Mouse (Mus musculus) heart, embryonic 14.5 days (tissue): ENCODE measurements at regions not wholly inside any gene's neighbourhood (a gene's known extent, or its start where the extent isn't known, plus 50 kb on each side); places are given as distances from the start of the nearest gene placed in this dataset.

Source experiments
- ATAC-seq: fragments of 200-750 bp; cut with Nextera tagmentation; 2 replicates; pipeline ENCODE4 v1.8.0; 2017; ENCODE audit warnings: low read depth, moderate TSS enrichment; ENCODE audit not compliant: insufficient number of reproducible peaks, insufficient read depth, low FRiP score
- H3K27ac ChIP-seq, 2 experiments: fragments of 200-500 bp in 1 of 2; fragments of 300-500 bp in 1 of 2; sonication (generic) in 1 of 2; replicated peaks in 1 of 2; 2 replicates each; pipeline ENCODE4 v1.5.1; 2012 to 2014; ENCODE audit warnings: low read depth in 2 of 2, low read length in 2 of 2, control low read depth in 1 of 2, mild to moderate bottlenecking in 1 of 2, mixed read lengths in 1 of 2; ENCODE audit not compliant: control insufficient read depth in 1 of 2, insufficient read depth in 1 of 2
- H3K27me3 ChIP-seq: fragments of 300-500 bp; sonication (generic); 2 replicates; pipeline ENCODE4 v1.6.1; 2014; ENCODE audit warnings: mild to moderate bottlenecking, low read length, control low read depth; ENCODE audit not compliant: control insufficient read depth, insufficient read depth
- H3K36me3 ChIP-seq: fragments of 300-500 bp; sonication (generic); 2 replicates; pipeline ENCODE4 v1.6.1; 2014; ENCODE audit warnings: mild to moderate bottlenecking, control low read depth, low read length, mixed read lengths; ENCODE audit not compliant: control insufficient read depth, insufficient read depth
- H3K4me1 ChIP-seq, 2 experiments: fragments of 200-500 bp in 1 of 2; fragments of 300-500 bp in 1 of 2; sonication (generic) in 1 of 2; 2 replicates each; pipeline ENCODE4 v1.6.1; 2012 to 2014; ENCODE audit warnings: low read length in 2 of 2, control low read depth in 1 of 2, mixed read lengths in 1 of 2; ENCODE audit not compliant: control insufficient read depth in 2 of 2, insufficient read depth in 2 of 2
- H3K4me2 ChIP-seq: fragments of 300-500 bp; sonication (generic); 2 replicates; pipeline ENCODE4 v1.6.1; 2014; ENCODE audit warnings: mild to moderate bottlenecking, low read length
- H3K4me3 ChIP-seq, 2 experiments: fragments of 200-500 bp in 1 of 2; fragments of 300-500 bp in 1 of 2; sonication (generic) in 1 of 2; 2 replicates each; pipeline ENCODE4 v1.5.1; 2012 to 2014; ENCODE audit warnings: low read length in 2 of 2, mild to moderate bottlenecking in 2 of 2, control low read depth in 1 of 2, low read depth in 1 of 2, moderate library complexity in 1 of 2; ENCODE audit not compliant: control insufficient read depth in 1 of 2, insufficient read depth in 1 of 2
- H3K9ac ChIP-seq: fragments of 300-500 bp; sonication (generic); 2 replicates; pipeline ENCODE4 v1.6.1; 2014; ENCODE audit warnings: mild to moderate bottlenecking, low read length
- H3K9me3 ChIP-seq: fragments of 300-500 bp; sonication (generic); 2 replicates; pipeline ENCODE4 v1.6.1; 2016; ENCODE audit warnings: low read length, control low read depth; ENCODE audit not compliant: control insufficient read depth
- WGBS: fragments of 180-500 bp; shearing (Covaris S2); extraction: QIAGEN DNeasy Blood & Tissue Kit; methylation state at CpG from one replicate; pipeline ENCODE4 v1.1.7; 2014; 5-methylcytosine and 5-hydroxymethylcytosine counted together

DNA sequence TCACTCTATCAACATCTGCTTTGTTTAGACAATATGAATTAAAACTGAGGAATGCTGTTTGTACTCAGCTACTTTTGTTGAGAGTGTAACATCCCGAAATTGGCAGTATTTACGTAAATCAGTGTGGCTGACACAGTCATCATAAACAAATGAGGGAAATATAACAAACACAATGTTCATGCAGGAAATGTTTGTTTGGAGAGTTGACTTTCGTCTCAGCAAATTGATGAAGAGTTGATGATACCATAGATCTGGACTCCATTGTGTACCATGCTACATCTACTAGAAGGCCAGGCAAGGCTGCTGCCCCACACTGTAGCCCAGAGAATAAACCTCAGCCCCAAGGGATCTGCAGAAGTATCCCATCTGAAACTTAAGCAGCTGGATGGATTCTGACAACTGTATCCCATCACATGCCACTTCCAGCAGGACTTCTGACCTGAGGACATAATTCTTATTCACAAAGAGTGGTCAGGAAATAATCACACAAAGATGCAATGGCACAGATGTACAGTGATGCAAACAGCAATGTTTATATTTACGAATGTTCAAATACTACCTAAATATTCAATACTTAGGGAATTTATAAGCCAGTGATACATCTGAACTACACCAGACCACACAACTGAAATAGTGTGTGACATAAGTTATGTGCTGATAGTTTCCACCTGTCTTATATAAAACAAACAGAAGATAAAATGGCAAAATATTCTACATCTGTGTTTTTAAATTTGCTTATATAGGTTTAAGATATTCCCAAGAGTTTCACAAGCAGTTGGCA lies 51.3 kb downstream of the Gm21897 start:
- H3K9ac ChIP-seq: no peak overlapping the region
- 72% methylated on average over 4 of the region's 4 CpGs for WGBS
- no peak overlapping the region for H3K4me2 ChIP-seq
- H3K4me3 ChIP-seq: no peak overlapping the region
- H3K9me3 ChIP-seq: no peaks in the 10 kb centered on the region
- ATAC-seq: no peak
- no peak overlapping the region for H3K27ac ChIP-seq
- H3K36me3 ChIP-seq: no peaks in the 10 kb centered on the region
- H3K4me1 ChIP-seq: no peaks in the 10 kb centered on the region
- no peaks in the 10 kb centered on the region for H3K27me3 ChIP-seq

DNA sequence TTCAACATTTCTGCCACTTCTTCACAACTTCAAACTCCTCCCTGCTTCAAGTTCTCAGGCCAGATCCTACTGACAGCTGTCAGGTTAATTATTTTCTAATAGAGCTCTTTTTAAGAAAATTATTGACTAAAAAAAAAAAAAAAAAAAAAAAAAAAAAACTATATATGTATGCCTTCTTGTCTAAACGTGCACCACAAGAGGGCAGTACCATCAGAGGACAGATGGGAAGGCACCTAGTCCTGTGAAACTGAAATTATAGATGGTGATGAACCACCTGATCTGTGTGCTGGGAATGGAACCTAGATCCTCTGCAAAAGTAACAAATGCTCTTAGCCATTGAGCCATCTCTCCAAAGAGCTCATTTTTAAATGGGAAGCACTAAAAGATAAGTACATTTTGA lies 55.6 kb downstream of the Gm21897 start:
- WGBS: 17% methylated on average over 1 of the region's 1 CpGs
- no peak overlapping the region for H3K4me2 ChIP-seq
- no peak overlapping the region for H3K27ac ChIP-seq
- H3K4me1 ChIP-seq: no peaks in the 10 kb centered on the region
- H3K27me3 ChIP-seq: no peaks in the 10 kb centered on the region
- no peak for ATAC-seq
- H3K4me3 ChIP-seq: no peak overlapping the region
- H3K9ac ChIP-seq: no peak overlapping the region
- H3K9me3 ChIP-seq: no peaks in the 10 kb centered on the region
- no peaks in the 10 kb centered on the region for H3K36me3 ChIP-seq

DNA sequence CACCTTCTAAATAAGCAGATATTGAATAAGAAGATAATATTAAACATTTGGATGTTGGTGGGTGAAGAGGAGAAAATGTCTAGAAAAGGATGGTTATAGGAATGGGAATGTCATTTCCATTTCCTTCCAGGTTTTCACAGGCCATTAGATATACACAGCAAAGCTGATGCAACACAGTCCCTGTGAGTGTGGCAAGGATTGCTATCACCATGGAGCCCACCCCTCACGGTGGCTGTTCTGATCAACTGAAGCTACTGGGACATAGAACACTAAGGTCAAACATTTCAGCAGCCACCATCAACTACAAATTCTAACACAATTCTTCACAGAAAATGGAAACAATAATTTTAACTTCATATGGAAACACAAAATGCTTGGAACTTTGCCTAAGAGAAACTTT lies 56.7 kb downstream of the Gm21897 start:
- no peak for ATAC-seq
- Histone ChIP-seq H3K4me1 (no peaks in the 10 kb centered on the region), H3K9ac (no peak overlapping the region), H3K4me3 (no peak overlapping the region), H3K9me3 (no peaks in the 10 kb centered on the region), H3K36me3 (no peaks in the 10 kb centered on the region), H3K4me2 (no peak overlapping the region), H3K27me3 (no peaks in the 10 kb centered on the region), H3K27ac (no peak overlapping the region)
- WGBS: 43% methylated on average over 1 of the region's 1 CpGs

DNA sequence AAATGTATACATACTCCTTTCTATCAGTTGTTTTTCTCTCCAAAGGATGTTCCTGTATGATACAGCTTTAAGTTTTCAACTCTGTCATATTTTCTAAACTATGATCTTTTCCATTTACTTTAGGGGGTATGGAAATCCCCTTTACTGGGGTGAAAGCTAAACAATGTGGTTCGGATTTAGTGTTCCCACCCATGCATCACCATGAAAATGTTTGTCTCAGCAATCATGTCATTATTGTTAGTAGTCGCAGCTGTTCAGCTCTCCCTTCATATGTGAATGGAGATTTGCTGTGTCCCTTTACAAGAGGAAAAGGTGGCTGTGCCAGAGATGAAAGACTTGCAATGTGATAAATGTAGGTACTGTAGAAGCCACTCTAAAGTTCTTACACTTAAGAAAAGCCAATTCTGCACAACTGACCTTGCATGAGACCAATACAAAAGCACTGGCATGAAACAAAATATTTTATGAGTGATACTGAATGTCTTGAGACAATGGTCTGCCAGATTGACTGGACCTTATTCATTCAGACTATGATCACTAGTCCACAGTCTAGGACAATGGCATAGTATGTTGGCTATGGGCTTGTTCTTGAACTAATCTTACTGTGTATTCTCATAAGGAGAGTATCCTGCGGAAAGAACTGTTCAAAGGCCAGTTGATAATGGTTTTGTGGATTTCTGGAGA lies 68.4 kb downstream of the Gm21897 start:
- Histone ChIP-seq H3K4me2 (no peak overlapping the region), H3K27me3 (no peaks in the 10 kb centered on the region), H3K9me3 (no peaks in the 10 kb centered on the region), H3K27ac (peak overlapping the region in 1 of 2 experiments; percentile 48; a peak in 2 of 4 replicates), H3K9ac (no peak overlapping the region), H3K4me1 (peaks cover 2 to 16% of the 10 kb centered on the region in 2 experiments; a peak in 3 of 4 replicates), H3K36me3 (no peaks in the 10 kb centered on the region), H3K4me3 (no peak overlapping the region)
- ATAC-seq: peak; percentile 31; the same call in 1 of the 2 replicates
- 54% methylated on average over 3 of the region's 3 CpGs for WGBS

DNA sequence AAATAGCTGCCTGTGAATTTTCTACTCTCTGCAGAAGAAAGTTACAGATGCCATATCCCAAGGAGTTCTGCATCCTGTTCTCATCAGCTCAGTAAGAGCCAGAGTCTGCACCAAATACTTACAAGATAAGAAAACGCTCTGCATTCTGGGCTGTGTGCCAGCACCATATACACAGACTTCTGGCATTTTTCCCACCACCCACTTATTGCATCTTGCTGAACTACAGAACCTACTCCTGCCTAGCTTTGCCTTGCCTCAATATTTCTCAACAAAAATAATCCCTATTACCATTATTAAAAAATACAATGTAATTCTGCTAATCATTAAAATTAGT lies 69.0 kb downstream of the Gm21897 start:
- Histone ChIP-seq H3K4me2 (no peak overlapping the region), H3K27ac (peak overlapping the region in 1 of 2 experiments; percentile 48; a peak in 1 of 4 replicates), H3K27me3 (no peaks in the 10 kb centered on the region), H3K4me1 (peaks cover 2 to 16% of the 10 kb centered on the region in 2 experiments; a peak in 3 of 4 replicates), H3K9ac (no peak overlapping the region), H3K36me3 (no peaks in the 10 kb centered on the region), H3K4me3 (no peak overlapping the region), H3K9me3 (no peaks in the 10 kb centered on the region)
- 11% methylated on average over 1 of the region's 1 CpGs for WGBS
- peak; percentile 59; the same call in 1 of the 2 replicates for ATAC-seq

DNA sequence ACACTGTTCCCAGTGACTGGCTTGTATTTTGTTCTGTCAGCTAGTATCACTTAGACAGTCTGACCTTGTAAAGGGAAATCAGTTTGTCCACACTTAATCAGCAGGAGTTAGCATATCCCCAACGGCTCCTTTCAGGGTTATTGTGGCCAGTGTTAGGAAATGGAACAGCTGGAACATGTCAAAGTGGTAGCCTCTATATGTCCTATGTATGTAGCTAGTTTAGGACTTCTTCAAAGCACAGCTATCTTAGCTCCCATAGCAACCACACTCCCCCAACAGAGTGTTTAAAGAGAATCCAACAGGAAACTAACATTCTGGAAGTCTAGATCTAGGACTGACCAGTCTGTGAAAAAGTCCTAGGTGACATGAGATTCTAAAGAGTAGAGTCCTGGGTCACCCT lies 72.6 kb downstream of the Gm21897 start:
- ATAC-seq: peak; percentile 54; the same call in 1 of the 2 replicates
- Histone ChIP-seq H3K4me2 (no peak overlapping the region), H3K36me3 (no peaks in the 10 kb centered on the region), H3K9ac (no peak overlapping the region), H3K9me3 (no peaks in the 10 kb centered on the region), H3K27ac (no peak overlapping the region), H3K4me3 (no peak overlapping the region), H3K27me3 (no peaks in the 10 kb centered on the region), H3K4me1 (peaks cover 2 to 16% of the 10 kb centered on the region in 2 experiments; a peak in 3 of 4 replicates)
- 12% methylated on average over 1 of the region's 1 CpGs for WGBS

DNA sequence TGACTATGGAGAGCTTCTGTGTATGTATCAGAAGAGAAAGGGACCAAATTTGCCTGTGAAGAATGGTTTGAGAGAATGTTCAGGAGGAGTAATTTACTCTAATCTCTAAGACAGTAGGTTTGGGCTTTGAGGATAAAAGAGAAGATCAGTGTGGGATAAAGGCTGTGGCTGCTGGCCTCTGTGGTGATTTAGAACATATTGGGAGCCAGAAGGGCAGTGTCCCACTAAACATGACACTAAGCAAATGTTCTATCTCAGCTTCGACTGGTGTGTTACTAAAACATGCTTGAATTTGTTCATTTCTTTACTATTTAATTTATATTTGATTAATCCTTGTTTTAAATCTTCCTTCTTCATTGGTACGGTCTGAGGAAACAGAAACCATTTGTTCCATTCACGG lies 113.1 kb downstream of the Gm21897 start:
- Histone ChIP-seq H3K27me3 (no peaks in the 10 kb centered on the region), H3K4me1 (no peaks in the 10 kb centered on the region), H3K9me3 (no peaks in the 10 kb centered on the region), H3K9ac (no peak overlapping the region), H3K36me3 (no peaks in the 10 kb centered on the region), H3K4me3 (no peak overlapping the region), H3K27ac (no peak overlapping the region), H3K4me2 (no peak overlapping the region)
- 78% methylated on average over 3 of the region's 3 CpGs for WGBS
- no peak for ATAC-seq
